ENCODE assay signal across 8 mouse cellular contexts in the genomic region with DNA sequence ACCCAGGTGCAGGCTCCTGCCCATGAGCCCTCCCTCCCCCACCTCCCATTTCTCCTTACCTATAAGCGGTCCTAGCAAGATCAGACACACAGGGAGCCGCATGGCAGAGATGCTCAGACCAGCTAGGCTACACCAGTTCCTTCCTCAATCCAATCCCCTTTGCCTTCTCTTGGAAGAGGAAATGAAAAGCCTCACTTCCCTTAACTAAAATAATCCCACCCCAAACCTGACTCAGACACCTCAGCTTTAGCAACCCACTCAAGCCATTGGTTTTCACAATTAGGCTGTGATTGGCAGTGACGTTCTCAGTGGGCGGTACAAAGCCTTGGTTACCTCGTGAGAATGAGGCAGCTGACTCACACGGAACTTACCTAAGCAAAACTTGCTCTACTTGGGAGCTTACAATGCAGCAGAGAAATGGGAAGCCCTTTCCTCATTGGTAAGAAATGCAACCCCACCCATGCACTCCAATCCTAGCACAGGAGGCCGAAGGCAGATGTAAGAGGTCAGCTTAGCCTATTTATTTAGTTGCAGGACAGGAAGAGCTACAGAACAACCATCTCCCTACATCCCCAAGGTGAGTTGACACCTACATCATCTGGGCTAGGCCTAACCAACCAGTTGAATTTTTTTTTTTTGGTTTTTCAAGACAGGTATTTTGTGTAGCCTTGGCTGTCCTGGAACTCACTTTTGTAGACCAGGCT. TPM values are rescaled to one million over a fixed set of nuclear protein-coding genes. Genes with fewer than 3 reads are reported as not detected.
A peak's percentile ranks its signal among the peaks of the same experiment; 100 is the strongest.
DNase-seq lines count a peak whose midpoint lies in the region; ATAC-seq lines count a peak whose summit lies in the region.

A gene (minus strand): TSS at position 193 of the 704 bp plus-strand sequence.

- 37% methylated on average over 7 of the region's 7 CpGs for WGBS in midbrain, embryonic 10.5 days
- WGBS in midbrain, embryonic 16.5 days, result 34% methylated on average over 7 of the region's 7 CpGs
- 35% methylated on average over 7 of the region's 7 CpGs for WGBS in forebrain, embryonic 11.5 days
- 41% methylated on average over 7 of the region's 7 CpGs for WGBS in hindbrain, embryonic 13.5 days
- WGBS in limb, embryonic 10.5 days, result 35% methylated on average over 7 of the region's 7 CpGs
- WGBS in midbrain, embryonic 14.5 days, result 43% methylated on average over 7 of the region's 7 CpGs

- H3K36me3 ChIP-seq in midbrain, embryonic 10.5 days, result peaks cover 78% of the 10 kb centered on the region
- H3K36me3 ChIP-seq in midbrain, embryonic 16.5 days (ENCODE audit: control insufficient read depth, insufficient read depth, low read length), result peaks cover 28% of the 10 kb centered on the region
- H3K36me3 ChIP-seq in forebrain, embryonic 11.5 days (ENCODE audit: control insufficient read depth, insufficient read depth, low read length), result peaks cover 40% of the 10 kb centered on the region
- H3K36me3 ChIP-seq in hindbrain, embryonic 13.5 days, result peaks cover 70% of the 10 kb centered on the region
- peaks cover 83% of the 10 kb centered on the region for H3K36me3 ChIP-seq in limb, embryonic 10.5 days
- H3K36me3 ChIP-seq in midbrain, embryonic 14.5 days (ENCODE audit: control insufficient read depth, insufficient read depth, low read length), result peaks cover 75% of the 10 kb centered on the region

- DNase-seq in midbrain, embryonic 10.5 days (ENCODE audit: low spot score), result no peak
- no peak for DNase-seq in adrenal gland, adult 18-20 months (ENCODE audit: low spot score in 2 of 2)
- DNase-seq in forebrain, embryonic 11.5 days (ENCODE audit: low spot score), result no peak
- DNase-seq in limb, embryonic 10.5 days (ENCODE audit: low spot score), result no peak
- no peak for DNase-seq in midbrain, embryonic 14.5 days
- DNase-seq in testis, postnatal 14 days (ENCODE audit: low spot score), result no peak

- no peaks in the 10 kb centered on the region for H3K27me3 ChIP-seq in midbrain, embryonic 10.5 days (ENCODE audit: low read depth, poor library complexity, severe bottlenecking)
- H3K27me3 ChIP-seq in midbrain, embryonic 16.5 days (ENCODE audit: control insufficient read depth, insufficient read depth, low read depth, low read length), result no peaks in the 10 kb centered on the region
- no peaks in the 10 kb centered on the region for H3K27me3 ChIP-seq in forebrain, embryonic 11.5 days (ENCODE audit: control insufficient read depth, insufficient read depth, low read length)
- H3K27me3 ChIP-seq in hindbrain, embryonic 13.5 days, result no peaks in the 10 kb centered on the region
- H3K27me3 ChIP-seq in limb, embryonic 10.5 days (ENCODE audit: low read depth, poor library complexity, severe bottlenecking), result no peaks in the 10 kb centered on the region
- no peaks in the 10 kb centered on the region for H3K27me3 ChIP-seq in midbrain, embryonic 14.5 days (ENCODE audit: control insufficient read depth, insufficient read depth, low read length)

- no peaks in the 10 kb centered on the region for H3K9me3 ChIP-seq in midbrain, embryonic 10.5 days (replicated peaks)
- no peaks in the 10 kb centered on the region for H3K9me3 ChIP-seq in midbrain, embryonic 16.5 days (replicated peaks; ENCODE audit: control insufficient read depth, low read length, poor library complexity, severe bottlenecking)
- H3K9me3 ChIP-seq in forebrain, embryonic 11.5 days (ENCODE audit: control insufficient read depth, low read length), result no peaks in the 10 kb centered on the region
- no peaks in the 10 kb centered on the region for H3K9me3 ChIP-seq in hindbrain, embryonic 13.5 days
- no peaks in the 10 kb centered on the region for H3K9me3 ChIP-seq in limb, embryonic 10.5 days (replicated peaks)
- H3K9me3 ChIP-seq in midbrain, embryonic 14.5 days (ENCODE audit: control insufficient read depth, low read length), result no peaks in the 10 kb centered on the region

- no peak within 1 kb of the TSS for H3K4me2 ChIP-seq in midbrain, embryonic 16.5 days (ENCODE audit: low read length)
- peak within 1 kb of the TSS; percentile 12; the same call in 1 of the 2 replicates for H3K4me2 ChIP-seq in forebrain, embryonic 11.5 days (ENCODE audit: low read depth, low read length, severe bottlenecking)
- H3K4me2 ChIP-seq in hindbrain, embryonic 13.5 days, result no peak within 1 kb of the TSS
- no peak within 1 kb of the TSS for H3K4me2 ChIP-seq in midbrain, embryonic 14.5 days (ENCODE audit: low read length)

- no peak for ATAC-seq in midbrain, embryonic 16.5 days
- no peak for ATAC-seq in forebrain, embryonic 11.5 days (replicated peaks; ENCODE audit: low FRiP score)
- ATAC-seq in hindbrain, embryonic 13.5 days (ENCODE audit: low FRiP score), result no peak
- ATAC-seq in midbrain, embryonic 14.5 days (ENCODE audit: low FRiP score, low TSS enrichment), result no peak

- no peak within 1 kb of the TSS for H3K27ac ChIP-seq in midbrain, embryonic 10.5 days (replicated peaks)
- no peak within 1 kb of the TSS for H3K27ac ChIP-seq in midbrain, embryonic 16.5 days (ENCODE audit: low read length)
- H3K27ac ChIP-seq in forebrain, embryonic 11.5 days (ENCODE audit: low read depth, low read length), result no peak within 1 kb of the TSS
- H3K27ac ChIP-seq in hindbrain, embryonic 13.5 days, result peak within 1 kb of the TSS; percentile 35; the same call in 1 of the 2 replicates
- H3K27ac ChIP-seq in limb, embryonic 10.5 days, result no peak within 1 kb of the TSS
- H3K27ac ChIP-seq in midbrain, embryonic 14.5 days (replicated peaks; ENCODE audit: low read depth, low read length), result 0 out of 2 replicates have a peak within 1 kb of the TSS, but pooled peaks have one; percentile 20

- H3K4me3 ChIP-seq in midbrain, embryonic 10.5 days, result peak within 1 kb of the TSS; percentile 7; the same call in 1 of the 2 replicates
- no peak within 1 kb of the TSS for H3K4me3 ChIP-seq in midbrain, embryonic 16.5 days (ENCODE audit: low read depth, low read length)
- H3K4me3 ChIP-seq in forebrain, embryonic 11.5 days (ENCODE audit: low read depth, low read length), result no peak within 1 kb of the TSS
- H3K4me3 ChIP-seq in hindbrain, embryonic 13.5 days, result no peak within 1 kb of the TSS
- H3K4me3 ChIP-seq in limb, embryonic 10.5 days, result 0 out of 2 replicates have a peak within 1 kb of the TSS, but pooled peaks have one; percentile 9
- H3K4me3 ChIP-seq in midbrain, embryonic 14.5 days (replicated peaks; ENCODE audit: low read depth, low read length), result no peak within 1 kb of the TSS

- H3K4me1 ChIP-seq in midbrain, embryonic 10.5 days, result peaks cover 42% of the 10 kb centered on the region
- H3K4me1 ChIP-seq in midbrain, embryonic 16.5 days (ENCODE audit: control insufficient read depth, insufficient read depth, low read length), result peaks cover 30% of the 10 kb centered on the region
- peaks cover 17% of the 10 kb centered on the region; the same call in 1 of the 2 replicates for H3K4me1 ChIP-seq in forebrain, embryonic 11.5 days (replicated peaks; ENCODE audit: control insufficient read depth, insufficient read depth, low read length)
- H3K4me1 ChIP-seq in hindbrain, embryonic 13.5 days (replicated peaks), result peaks cover 38% of the 10 kb centered on the region
- H3K4me1 ChIP-seq in limb, embryonic 10.5 days, result peaks cover 45% of the 10 kb centered on the region
- peaks cover 23% of the 10 kb centered on the region for H3K4me1 ChIP-seq in midbrain, embryonic 14.5 days (ENCODE audit: control insufficient read depth, insufficient read depth, low read length)

- no peak within 1 kb of the TSS for H3K9ac ChIP-seq in midbrain, embryonic 16.5 days (ENCODE audit: low read depth, low read length)
- H3K9ac ChIP-seq in forebrain, embryonic 11.5 days (ENCODE audit: low read length), result no peak within 1 kb of the TSS
- H3K9ac ChIP-seq in hindbrain, embryonic 13.5 days, result no peak within 1 kb of the TSS; the same call in 1 of the 2 replicates
- no peak within 1 kb of the TSS for H3K9ac ChIP-seq in midbrain, embryonic 14.5 days (replicated peaks; ENCODE audit: low read length)

RNA-seq across cellular contexts. Expression of the gene that starts here (rescaled TPM):
- 7.0 and 7.4 TPM in 2 replicates for polyA plus RNA-seq in midbrain, embryonic 10.5 days (2016; fragmentation: Nextera tagmentation; extraction: Ambion mirVana)
- 6.4 and 9.7 TPM in 2 replicates for polyA plus RNA-seq in midbrain, embryonic 16.5 days (2015; fragmentation: Nextera tagmentation; extraction: Ambion mirVana)
- total RNA-seq in adrenal gland, adult 18-20 months (2021), result 10 to 100 TPM; 20.5 to 36.7 TPM
- polyA plus RNA-seq in forebrain, embryonic 11.5 days (2014; fragmentation: Nextera tagmentation; extraction: Ambion mirVana), result 6.3 and 6.4 TPM in 2 replicates
- 9.0 and 9.8 TPM in 2 replicates for polyA plus RNA-seq in hindbrain, embryonic 13.5 days (2015; fragmentation: Nextera tagmentation; extraction: Ambion mirVana)
- 3.5 and 3.6 TPM in 2 replicates for polyA plus RNA-seq in limb, embryonic 10.5 days (2016; fragmentation: Nextera tagmentation; extraction: Ambion mirVana)
- 3.7 and 7.9 TPM in 2 replicates for polyA plus RNA-seq in midbrain, embryonic 14.5 days (2014; fragmentation: Nextera tagmentation; extraction: Ambion mirVana)

Comparison
In these comparisons a context has a peak if more than half of its experiments do, and no peak if none do; other contexts are left out.
1. H3K27ac ChIP-seq: peak in hindbrain, embryonic 13.5 days (single experiment) and midbrain, embryonic 14.5 days (single experiment); none in midbrain, embryonic 10.5 days (single experiment), midbrain, embryonic 16.5 days (single experiment), forebrain, embryonic 11.5 days (single experiment) and limb, embryonic 10.5 days (single experiment).
2. H3K4me3 ChIP-seq: peak in midbrain, embryonic 10.5 days (single experiment) and limb, embryonic 10.5 days (single experiment); none in midbrain, embryonic 16.5 days (single experiment), forebrain, embryonic 11.5 days (single experiment), hindbrain, embryonic 13.5 days (single experiment) and midbrain, embryonic 14.5 days (single experiment).